Mouse (Mus musculus): Measurements from ENCODE around the gene Gm128.

Gm128 gene

DNA sequence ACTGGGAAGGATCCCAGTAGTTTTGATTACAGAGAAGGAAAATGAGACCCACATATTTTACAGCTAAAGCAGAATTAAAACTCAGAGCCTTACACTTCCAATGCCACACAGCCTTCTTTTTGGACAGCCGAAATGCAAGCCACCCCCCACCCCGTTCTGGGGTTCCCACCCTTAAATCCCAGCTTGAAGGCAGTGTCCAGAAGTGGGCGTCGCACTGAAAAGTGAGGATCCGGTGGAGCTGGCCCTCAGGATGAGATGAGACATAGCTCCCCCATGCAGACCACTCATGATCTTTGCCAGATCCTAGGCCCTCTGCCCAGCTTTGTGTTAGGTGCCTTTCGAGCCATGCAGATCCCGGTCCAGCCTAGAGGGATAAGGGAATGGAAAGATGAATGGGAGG lies at the start of gene Gm128:
Gene Gm128 (minus strand): TSS at position 101 of the 400 bp plus-strand sequence.
- no peak for DNase-seq

DNA sequence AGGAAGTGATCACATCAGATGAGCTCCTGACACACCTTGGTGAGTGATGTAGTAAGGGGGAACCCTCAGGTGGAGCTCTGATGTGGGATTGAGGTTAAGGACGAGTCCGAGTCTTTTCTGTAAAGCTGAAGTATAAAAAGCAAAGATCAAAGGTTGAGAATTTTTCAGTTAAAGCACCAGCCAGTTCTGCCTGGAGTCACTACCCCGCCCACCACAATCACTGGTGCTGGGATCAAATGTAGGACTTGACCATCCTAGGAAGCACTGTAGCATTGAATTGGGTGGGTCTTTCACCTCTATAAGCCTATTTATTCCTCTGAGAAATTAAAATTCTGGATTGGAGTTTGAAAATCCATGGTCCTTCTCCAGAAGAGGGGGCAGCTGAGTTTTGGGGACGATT lies 49.6 kb upstream of the Gm128 start:
- DNase-seq: peak in 1 of 2 experiments; percentile 54

DNA sequence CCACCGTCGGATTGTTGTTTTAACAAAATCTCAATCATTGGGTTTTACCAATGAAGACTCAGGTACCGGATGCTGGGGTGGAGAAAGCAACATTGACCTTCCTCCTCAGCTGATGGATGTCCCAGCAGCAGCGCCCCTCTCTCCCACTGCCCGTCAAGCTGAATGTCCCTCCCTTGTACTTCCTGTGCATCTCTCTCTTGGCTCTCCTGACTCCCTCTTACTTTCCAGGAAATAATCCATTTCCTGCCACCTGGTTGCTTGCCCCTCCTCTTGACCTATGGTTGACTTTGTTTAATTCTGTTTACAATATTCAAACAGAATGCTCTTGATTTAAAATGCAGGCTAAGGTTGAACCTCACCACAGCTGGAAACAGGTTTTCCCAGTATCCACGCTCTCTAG lies 48.8 kb upstream of the Gm128 start:
- no peak for DNase-seq

DNA sequence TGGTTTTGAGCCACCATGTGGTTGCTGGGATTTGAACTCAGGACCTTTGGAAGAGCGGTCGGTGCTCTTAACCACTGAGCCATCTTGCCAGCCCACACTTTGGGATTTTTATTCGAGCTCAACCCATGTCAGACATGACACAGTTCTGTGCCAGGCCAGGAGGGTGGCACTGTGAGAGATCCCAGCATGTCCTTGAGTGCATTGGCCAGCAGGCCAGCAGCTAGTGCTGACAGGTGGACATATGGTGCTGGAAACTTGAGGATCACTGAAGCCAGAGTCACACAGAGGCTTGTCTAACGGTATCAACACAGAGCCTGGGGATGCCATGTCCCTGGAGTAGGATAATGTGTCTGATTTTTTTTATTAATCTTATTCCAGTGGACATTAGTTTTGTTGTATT lies 48.0 kb upstream of the Gm128 start:
- DNase-seq: no peak

DNA sequence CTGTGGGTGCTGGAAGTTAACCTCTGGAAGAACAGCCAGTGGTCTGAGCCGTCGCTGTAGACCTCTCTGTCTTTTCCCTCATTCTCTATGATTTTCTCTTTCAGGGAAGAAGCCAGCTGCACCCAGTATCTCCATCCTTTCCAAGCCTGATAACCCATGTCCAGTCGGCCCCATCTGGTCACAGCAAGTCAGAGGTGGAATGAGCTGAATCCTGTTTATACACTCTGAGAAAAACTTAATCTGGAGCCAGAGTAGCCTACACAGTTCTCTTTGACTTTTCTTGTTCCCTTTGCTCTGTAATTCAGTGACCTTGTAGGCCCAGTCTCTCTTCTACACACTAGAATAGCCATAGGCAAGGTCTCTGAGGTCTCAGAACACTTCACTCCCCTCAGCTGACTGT lies 46.1 kb upstream of the Gm128 start:
- peak; percentile 45 to 55 for DNase-seq

DNA sequence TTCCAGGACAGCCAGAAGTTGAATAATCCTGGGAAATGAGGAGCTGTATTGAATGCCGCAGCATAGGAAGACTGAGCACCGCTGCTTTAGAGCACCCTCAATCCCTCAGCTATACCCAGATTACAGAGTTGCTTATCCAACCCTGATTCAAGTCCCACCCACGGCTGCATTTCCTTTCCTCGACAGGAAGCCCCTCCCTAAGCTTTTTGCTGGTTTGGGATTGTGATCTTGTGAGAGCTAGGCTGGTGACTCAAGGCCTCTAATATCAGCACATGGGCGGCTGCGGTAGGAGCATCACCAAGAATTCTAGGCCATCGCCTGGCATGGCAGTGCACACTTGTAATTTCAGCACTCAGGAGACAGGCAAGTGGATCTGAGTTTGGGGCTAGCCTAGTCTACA lies 45.1 kb upstream of the Gm128 start:
- DNase-seq: peak; percentile 48 to 55

DNA sequence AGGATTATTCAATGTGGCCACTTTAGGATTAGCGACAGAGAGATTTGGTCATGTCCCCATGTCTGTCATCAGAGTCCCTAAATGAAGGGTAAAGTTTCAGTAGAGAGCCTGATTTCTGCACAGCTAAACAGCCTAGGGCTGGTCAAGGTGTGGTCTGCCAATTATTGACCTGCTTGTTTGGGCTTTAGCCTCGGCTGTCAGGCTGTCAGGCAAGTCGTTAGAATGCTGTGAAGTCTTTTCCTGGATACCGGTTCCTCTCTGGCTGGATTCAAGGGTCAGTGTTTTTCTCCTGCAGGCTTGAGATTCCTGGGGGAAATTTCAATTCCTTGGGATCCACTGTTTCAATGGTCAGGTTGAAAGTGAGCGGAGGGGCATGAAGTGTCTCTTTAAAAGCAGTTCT lies 44.6 kb upstream of the Gm128 start:
- DNase-seq: peak; percentile 55 to 72

DNA sequence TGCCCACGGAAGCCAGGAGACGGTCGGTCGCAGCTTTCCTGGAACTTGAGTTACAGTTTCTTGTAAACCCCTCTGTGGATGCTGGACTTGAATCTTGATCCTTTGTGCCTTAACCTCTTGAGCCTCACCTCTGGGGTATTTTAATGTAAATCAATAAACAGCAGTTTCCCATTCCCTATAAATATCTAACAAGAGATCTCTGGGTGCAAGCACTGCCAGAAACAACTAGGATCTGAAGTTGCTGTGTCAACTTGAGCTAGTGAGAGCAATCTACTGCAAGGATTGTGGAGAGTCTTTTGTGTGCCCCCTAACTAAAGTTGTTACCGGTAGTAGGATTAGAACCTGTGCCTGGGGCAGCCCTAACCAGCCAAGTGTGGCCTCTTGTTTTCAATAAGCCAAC lies 44.0 kb upstream of the Gm128 start:
- DNase-seq: peak in 1 of 2 experiments; percentile 24

DNA sequence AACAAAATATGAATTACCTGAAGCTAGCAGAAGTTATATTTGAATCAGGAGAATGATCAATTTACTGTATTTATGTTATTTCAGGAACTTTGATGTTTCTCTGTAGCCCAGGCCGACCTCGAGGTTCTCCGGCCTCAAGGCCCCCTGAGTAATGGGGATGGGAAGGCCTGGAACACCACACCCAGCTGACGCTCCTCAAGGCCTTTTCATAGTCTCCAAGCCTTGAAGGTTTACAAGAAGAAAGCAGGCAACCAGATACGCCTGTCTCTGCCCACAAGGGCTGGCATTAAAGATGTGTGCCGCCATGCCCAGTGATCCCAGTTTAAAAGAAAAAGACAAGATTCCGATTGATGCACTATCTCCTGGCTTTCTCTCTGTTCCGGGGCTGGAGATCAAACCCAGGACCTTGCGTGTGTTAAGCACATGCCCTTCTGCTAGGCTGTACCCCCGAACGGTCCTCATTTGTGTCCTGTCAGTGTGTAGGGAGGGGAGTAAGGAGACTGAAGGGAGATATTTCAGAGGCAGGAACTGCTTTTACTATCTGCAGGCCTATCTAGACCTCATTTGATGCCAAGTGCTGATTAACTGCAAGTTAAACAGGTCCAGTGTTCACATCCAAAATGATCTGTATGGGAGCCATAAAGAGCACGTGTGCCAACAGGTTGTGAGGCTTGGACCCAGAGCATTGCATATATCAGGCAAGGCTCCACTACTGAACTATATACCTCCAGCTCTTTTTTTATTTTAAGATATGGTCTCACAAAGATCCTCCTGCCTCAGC lies 43.3 kb upstream of the Gm128 start:
- peak in 1 of 2 experiments; percentile 5 for DNase-seq

DNA sequence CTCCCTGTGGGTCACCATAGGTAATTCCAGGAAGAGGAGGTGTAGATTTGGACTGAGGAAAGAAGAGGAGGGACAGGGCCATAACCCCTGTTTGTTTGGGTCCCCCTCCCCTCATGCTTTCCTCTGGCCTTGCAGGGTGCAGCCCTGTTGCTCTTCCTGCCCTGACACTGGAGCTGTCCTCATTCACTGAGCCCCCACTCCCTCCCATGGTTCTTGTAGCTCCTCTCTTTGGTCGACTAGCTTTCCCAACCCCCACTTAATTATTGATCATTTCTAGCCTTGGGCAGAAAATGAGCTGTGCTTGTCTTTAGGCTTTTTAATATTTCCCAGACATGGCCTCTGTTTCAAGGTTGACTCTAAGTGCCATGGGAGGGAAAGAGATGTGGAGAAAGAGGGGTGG lies 42.7 kb upstream of the Gm128 start:
- peak in 1 of 2 experiments; percentile 20 for DNase-seq

DNA sequence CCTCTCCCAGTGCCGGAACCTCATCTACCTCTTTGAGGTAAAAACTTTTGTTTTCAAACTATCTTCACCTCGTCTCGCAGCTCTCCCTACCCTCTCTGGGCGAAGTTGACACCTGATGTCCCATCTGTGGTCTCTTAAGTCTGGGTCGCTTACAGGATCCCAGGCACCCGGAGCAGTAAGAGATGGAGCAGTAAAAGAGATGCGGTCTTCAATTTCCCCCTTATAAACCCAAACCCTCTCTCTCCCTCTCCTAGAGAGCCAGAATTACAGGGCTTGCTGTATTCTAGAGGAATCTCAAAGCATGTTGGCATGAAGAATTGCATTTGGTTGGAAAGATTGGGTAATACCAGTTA lies 42.2 kb upstream of the Gm128 start:
- no peak for DNase-seq

DNA sequence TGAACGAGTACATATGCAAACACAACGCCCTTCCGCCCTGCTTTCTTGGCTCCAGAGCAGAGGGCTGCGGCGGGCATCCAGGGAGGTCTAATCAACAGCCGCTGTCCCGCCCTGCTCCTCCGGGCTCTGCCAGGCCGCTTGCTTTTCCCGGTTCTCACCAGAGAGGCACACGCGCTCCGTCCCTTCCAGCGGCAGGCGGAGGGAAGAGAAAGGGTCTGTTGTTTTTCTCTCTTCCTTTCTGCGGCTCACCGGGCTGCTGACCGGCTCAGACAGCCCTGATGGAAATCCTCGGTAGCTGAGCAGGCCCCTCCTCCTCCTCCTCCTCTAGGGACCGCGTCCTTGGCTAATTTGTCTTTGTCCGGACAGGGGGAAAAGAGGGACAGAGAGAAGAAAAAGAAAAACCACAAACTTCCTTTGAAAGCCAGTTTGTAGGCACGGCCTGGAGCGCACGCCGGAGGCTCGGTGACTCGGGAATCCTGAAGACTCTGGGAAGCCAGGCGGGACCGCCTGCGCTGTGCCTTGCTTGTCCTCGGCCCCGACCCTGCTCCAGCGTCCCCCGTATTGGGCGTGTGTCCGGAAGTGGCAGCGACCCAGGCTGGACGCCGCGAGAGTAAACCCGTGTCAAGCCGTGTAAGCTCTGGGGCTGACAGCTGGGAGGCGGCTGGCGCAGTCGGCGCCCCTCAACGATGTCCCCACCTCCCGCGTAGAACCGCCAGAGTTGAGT lies 41.6 kb upstream of the Gm128 start:
- peak; percentile 87 for DNase-seq

DNA sequence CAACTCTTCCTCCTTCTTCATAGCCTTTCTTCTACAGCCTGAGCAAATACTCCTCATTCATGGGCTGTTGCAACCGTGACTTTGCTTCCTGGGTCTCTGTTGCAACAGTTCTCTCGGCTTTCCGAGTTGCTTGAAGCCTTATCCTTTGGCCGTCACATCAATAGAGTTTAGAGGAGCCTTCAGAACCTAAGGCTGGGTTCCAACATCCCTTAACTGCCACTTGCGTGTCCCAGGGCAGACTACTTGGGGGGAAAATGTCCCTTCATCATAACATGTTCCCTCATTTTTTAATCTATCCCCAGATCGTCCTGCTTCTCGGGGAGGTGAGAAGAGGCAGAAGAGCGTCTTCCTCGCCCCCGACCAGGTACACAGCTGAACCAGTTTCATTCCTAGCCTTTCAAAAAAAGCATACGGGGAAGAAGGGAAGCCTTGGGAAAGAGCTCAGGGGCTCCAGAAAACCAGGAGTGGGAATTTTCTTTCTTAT lies 41.0 kb upstream of the Gm128 start:
- peak in 1 of 2 experiments; percentile 43 for DNase-seq

DNA sequence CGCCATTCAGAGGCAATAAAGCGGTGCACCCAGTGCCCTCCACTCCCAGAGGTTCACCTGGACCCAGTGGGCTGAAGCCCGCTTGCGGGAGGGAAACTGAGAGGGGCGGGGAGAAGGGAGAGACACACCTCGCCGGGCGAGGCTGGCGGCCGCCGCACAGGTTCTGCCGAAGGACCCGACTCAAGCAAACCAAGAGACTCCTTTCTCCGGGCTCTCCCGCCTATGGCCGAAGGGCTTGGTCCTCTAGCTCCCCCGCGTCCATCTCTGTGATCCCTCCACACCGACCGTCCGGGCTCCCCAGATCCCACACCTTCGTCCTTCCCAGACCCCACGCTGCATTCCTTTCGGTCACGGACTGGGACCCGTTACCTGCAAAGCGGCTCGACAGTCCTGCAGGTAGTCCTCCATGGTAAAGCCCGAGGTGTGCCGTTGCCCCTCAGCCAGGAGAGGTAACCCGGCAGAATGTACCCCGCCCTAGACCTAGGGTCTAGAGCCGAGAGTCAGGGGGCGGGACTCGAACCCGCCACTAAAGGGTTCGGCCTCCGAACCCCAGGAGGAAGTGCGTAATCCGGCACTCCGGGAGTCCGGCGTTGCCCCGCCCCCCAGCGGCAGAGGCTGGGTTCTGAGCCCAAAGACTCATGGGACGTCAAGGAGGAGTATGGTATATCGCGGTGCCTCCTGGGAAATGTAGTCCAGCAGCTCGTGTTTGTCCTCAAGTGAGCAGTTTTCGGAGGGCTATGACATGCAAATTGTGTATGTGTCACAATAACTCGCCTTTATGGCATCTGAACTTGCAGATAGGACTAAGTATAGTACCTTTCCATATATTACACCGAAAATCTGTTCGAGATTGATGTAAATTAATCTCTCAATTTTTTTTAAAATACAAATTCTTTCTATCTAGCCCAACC lies 40.1 kb upstream of the Gm128 start, which contains the start of the genes Mindy1 and Prune1:
Gene Mindy1 (plus strand): TSS at position 130 of the 911 bp plus-strand sequence.
Gene Prune1 (minus strand): TSS at position 861 of the 911 bp plus-strand sequence.
- DNase-seq: peak; percentile 100

DNA sequence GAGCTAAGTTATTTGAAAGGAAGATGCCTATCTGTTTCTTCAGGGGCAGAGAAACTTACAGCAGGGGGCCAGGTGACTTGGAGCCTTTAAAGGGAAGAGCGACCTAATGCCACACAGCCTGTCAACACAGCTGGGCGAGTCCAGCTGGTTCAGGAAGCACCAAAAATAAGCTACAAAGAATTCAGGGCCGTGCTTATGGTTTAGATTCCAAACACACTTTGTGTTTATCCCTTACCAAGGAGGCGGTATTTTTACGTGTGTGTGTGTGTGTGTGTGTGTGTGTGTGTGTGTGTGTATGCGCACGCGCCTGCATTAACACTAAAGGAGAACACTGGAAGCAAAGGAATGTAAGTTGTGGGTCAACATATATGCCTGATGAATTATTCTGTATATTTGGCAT lies 39.3 kb upstream of the Gm128 start:
- DNase-seq: peak; percentile 53 to 58

DNA sequence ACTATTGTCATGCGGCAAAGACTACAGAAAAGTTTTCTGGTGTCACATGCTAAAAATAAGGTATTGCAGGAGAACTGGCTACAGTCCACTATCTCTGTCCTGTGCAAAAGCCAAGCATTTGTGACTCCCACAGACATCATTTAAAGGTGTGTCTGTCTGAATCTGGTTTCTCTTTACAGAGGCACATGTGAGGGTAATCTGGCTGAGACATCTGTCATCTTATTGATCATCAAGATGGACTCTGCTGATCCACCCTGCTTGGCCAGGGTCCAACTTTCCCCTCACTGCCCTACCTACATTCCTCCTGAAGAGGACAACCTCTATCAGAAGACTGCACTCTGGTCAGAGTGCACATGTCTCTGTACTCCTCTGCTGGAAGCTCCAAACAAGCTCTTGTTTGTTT lies 35.8 kb upstream of the Gm128 start:
- DNase-seq: peak in 1 of 2 experiments; percentile 55

DNA sequence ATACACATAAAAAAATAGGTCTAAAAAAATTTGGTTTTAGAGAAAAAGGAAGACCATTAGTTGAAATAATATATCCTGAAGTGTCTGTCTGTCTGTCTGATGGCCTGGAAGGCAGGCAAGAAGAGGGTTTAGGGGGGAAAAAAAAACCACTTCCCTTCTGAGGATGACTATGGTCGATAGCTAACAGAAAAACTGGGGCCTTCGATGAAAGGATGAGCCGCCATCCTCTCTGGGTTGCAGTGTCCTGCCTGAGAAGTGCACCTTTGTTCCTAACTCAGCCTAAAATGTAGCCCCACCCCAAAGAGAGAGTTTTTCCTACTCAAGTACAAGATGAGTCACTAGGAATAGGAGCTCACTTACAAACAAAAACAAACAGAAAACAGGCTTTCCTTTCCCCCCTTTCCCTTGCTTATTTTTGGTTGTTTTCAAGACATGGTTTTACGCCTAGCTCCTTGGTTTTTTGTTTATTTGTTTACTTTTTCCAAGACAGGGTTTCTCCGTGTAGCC lies 35.1 kb upstream of the Gm128 start:
- no peak for DNase-seq

DNA sequence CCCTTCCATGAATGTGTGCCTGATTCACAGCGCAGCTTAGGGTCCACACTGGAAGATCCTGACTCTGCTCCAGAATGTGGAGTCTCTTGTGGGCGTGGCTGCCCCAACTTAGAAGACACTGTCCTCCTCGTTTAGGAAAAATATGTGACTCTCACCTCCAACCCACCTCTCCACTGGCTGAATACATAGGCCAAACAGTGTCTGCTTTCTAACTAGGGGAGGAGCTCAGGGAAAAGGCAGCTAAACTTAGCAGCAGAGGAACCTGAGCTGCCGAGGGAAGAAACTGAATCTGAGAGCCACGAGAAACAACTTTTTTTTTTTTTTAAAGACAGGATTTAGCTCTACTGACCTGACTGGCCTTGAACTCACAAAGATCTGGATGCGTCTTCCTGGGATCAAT lies 33.8 kb upstream of the Gm128 start:
- DNase-seq: no peak

DNA sequence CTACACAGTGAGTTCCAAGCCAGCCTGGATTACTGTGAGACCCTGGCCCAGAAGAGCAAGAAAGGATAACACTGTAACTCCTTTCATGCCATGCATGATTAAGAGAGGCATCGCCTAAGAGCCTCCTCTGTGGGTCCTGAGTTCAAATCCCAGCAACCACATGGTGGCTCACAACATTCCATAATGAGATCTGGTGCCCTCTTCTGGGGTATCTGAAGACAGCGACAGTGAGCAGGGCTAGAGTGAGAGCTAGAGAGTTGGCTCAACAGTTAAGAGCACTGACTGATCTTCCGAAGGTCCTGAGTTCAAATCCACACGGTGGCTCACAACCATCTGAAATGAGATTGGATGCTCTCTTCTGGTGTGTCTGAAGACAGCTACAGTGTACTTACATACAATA lies 33.1 kb upstream of the Gm128 start:
- DNase-seq: no peak

DNA sequence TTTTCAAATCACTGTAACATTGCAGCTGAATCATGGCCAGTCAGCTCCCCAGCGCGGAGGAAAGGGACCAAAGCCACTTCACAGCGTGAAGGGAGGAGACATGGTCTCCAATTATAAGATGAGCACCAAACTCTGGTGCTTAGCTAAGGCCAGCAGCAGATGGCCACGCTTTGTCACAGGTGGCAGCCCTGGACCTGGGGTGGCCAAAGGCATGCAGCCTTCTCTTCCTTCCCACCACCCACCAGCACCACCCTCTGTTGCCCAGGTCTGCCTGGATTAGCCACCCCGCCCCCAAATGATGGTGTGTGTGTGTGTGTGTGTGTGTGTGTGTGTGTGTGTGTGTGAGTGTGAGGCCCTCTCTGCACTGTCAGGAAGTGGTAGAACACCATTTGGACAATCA lies 32.1 kb upstream of the Gm128 start:
- DNase-seq: no peak

DNA sequence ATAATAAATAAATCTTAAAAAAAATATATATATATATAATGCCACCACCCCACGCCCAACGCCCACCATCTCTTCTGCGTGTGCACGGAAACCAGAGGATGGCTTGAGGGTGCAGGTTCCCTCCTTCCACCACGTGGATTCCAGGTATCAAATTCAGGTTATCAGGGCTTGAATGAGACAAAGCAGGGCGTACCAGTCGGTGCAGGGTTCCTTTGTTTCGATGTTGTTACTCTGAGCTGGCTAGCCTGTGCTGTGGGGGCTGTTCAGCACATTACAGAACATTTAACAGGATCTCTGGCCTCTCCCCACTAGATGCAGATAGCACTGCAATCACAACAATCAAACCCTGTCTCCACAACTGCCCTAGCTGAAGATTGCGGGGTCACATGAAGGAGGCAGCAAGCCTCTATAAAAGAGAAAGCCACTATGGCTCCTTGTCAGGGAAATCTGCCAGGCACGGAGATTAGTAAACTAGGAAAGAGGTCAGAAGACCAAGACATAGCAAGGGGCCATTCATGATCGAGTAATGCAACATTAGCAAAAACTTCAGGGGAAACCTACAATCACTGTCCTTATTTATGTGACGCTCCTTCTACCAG lies 29.5 kb upstream of the Gm128 start:
- peak in 1 of 2 experiments; percentile 46 for DNase-seq

DNA sequence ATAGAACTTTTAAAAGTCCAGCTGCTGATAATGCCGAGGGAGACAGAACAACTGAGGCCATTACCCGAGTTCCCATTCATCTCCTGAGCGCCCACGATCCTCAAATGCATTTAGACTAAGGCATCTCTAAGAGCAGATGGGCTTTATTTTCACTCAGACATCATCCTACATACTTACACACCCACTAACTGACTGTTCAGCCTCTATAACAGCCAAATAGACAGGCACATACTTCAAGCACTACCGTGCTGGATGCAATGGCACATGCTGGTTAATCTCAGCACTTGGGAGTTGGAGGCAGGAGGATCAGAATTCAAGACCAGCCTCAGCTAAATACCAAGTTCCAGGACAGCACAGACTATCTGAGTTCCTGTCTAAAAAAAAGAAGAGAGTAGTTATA lies 28.4 kb upstream of the Gm128 start:
- no peak for DNase-seq
